Mouse (Mus musculus) lung, embryonic 16.5 days (tissue): Measurements from ENCODE around the gene Rnf169. TPM values are rescaled to one million over a fixed set of nuclear protein-coding genes. Genes with fewer than 3 reads are reported as not detected.
"Not testable (repeated sequence)": the region's sequence is repeated elsewhere in the genome, so short reads cannot be mapped to it uniquely, and the experiment has no call there.

Source experiments
- ATAC-seq: fragments of 200-750 bp; cut with Nextera tagmentation; 2 replicates; pipeline ENCODE4 v1.8.0; 2017; ENCODE audit warnings: low read depth, mild to moderate bottlenecking, moderate library complexity
- H3K27ac ChIP-seq: fragments of 300-500 bp; sonication (generic); 2 replicates; pipeline ENCODE4 v1.5.1; 2014; ENCODE audit warnings: mild to moderate bottlenecking, control low read depth, low read length
- H3K27me3 ChIP-seq: fragments of 300-500 bp; sonication (generic); 2 replicates; pipeline ENCODE4 v1.6.1; 2014; ENCODE audit warnings: low read depth, low read length, mixed read lengths; ENCODE audit not compliant: control insufficient read depth, insufficient read depth
- H3K36me3 ChIP-seq: fragments of 300-500 bp; sonication (generic); 2 replicates; pipeline ENCODE4 v1.6.1; 2014; ENCODE audit warnings: low read length; ENCODE audit not compliant: control insufficient read depth, insufficient read depth
- H3K4me1 ChIP-seq: fragments of 300-500 bp; sonication (generic); replicated peaks from 2 replicates; pipeline ENCODE4 v1.6.1; 2014; ENCODE audit warnings: low read length, mixed read lengths; ENCODE audit not compliant: control insufficient read depth, insufficient read depth
- H3K4me2 ChIP-seq: fragments of 300-500 bp; sonication (generic); 2 replicates; pipeline ENCODE4 v1.6.1; 2014; ENCODE audit warnings: low read depth, low read length, control low read depth
- H3K4me3 ChIP-seq: fragments of 300-500 bp; sonication (generic); 2 replicates; pipeline ENCODE4 v1.5.1; 2014; ENCODE audit warnings: mild to moderate bottlenecking, low read length, control low read depth
- H3K9ac ChIP-seq: fragments of 300-500 bp; sonication (generic); 2 replicates; pipeline ENCODE4 v1.6.1; 2014; ENCODE audit warnings: low read length, control low read depth
- H3K9me3 ChIP-seq: fragments of 300-500 bp; sonication (generic); 2 replicates; pipeline ENCODE4 v1.6.1; 2016; ENCODE audit warnings: low read length; ENCODE audit not compliant: control insufficient read depth
- WGBS: fragments of 180-500 bp; shearing (Covaris S2); extraction: QIAGEN DNeasy Blood & Tissue Kit; methylation state at CpG from one replicate; pipeline ENCODE4 v1.1.7; 2014; 5-methylcytosine and 5-hydroxymethylcytosine counted together
- polyA plus RNA-seq: library from polyadenylated mRNA; unstranded; fragments of >200 nt; fragmentation: Nextera tagmentation; extraction: Ambion mirVana; gene quantifications from 2 replicates; pipeline ENCODE4 v1.2.1, GENCODE M21; 2015

Gene Rnf169
- polyA plus RNA-seq, 1 experiment from 2014 or later, result 4.4 TPM

DNA sequence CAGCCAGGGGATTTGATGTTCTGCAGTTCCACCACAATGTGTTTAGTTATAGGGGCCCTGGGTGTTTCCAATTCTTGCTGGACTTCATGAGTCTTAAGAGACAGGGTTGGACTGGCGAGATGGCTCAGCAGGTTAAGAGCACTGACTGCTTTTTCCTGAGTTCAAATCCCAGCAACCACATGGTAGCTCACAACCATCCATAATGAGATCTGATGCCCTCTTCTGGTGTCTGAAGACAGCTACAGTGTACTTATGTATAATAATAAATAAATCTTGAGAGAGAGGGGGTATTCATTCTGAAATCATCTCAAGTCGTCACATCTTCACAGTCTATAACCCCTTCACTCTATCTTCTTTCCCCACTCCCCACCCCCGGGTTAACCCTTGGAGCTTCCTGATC is 7.3 kb downstream of the Rnf169 start:
- not testable (repeated sequence) for H3K9ac ChIP-seq, H3K27ac ChIP-seq, H3K9me3 ChIP-seq, H3K4me3 ChIP-seq, ATAC-seq, H3K27me3 ChIP-seq, H3K36me3 ChIP-seq, H3K4me2 ChIP-seq
- 84% methylated on average over 3 of the region's 3 CpGs for WGBS
- H3K4me1 ChIP-seq, result peaks cover 22% of the 10 kb centered on the region

- H3K4me3 ChIP-seq, result no peak overlapping the region
- H3K36me3 ChIP-seq, result no peaks in the 10 kb centered on the region
- no peaks in the 10 kb centered on the region for H3K9me3 ChIP-seq
- H3K9ac ChIP-seq, result no peak overlapping the region
- H3K27me3 ChIP-seq, result no peaks in the 10 kb centered on the region
- ATAC-seq, result no peak
- WGBS, result 55% methylated on average over 2 of the region's 2 CpGs
- H3K4me2 ChIP-seq, result no peak overlapping the region
- H3K27ac ChIP-seq, result no peak overlapping the region
- peaks cover 19% of the 10 kb centered on the region for H3K4me1 ChIP-seq
Measured at GRCm38 (mm10) chr7:99971926-99972325, 8.3 kb downstream of the Rnf169 start.

- Histone ChIP-seq H3K4me3 (no peak overlapping the region), H3K9me3 (no peaks in the 10 kb centered on the region), H3K4me1 (peaks cover 14% of the 10 kb centered on the region), H3K36me3 (no peaks in the 10 kb centered on the region), H3K4me2 (no peak overlapping the region), H3K9ac (no peak overlapping the region), H3K27ac (no peak overlapping the region), H3K27me3 (no peaks in the 10 kb centered on the region)
- WGBS, result 82% methylated on average over 4 of the region's 4 CpGs
- no peak for ATAC-seq
Measured at GRCm38 (mm10) chr7:99969151-99969550, 11.1 kb downstream of the Rnf169 start.

DNA sequence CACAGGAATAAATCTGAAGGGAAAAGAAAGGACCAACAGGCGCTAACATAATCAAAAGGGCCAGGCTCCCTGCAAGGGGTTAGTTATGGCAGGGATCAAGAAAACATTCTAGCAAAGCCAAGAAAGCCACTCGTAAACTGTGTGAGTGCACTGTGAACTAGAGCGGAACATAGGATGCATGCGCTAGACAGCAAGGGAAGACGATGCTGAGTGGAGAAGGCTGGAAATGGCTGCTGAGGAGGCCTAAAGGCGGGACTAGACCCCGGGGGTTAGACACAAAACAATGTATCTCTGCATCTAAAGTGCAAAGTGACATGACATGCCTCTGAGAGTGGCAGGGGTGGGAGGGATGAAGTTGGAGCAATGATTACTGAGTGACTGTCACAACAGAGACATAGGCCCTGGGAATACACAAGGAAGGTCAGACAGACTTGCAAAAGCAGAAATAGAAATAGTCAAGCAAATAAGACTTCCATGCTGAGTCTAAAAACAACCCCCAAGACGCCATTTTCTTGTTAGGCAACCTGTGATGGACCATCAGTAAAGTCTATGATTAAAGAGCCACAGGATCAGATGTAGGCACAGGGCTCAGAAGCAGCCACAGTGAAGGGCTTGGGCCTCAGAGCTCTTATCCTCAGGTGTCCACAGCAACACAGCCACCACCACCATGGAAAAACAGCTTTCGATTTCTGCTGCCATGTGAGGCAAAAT is 14.1 kb downstream of the Rnf169 start:
- no peak overlapping the region for H3K4me2 ChIP-seq
- no peaks in the 10 kb centered on the region for H3K36me3 ChIP-seq
- no peaks in the 10 kb centered on the region for H3K9me3 ChIP-seq
- 60% methylated on average over 9 of the region's 9 CpGs for WGBS
- ATAC-seq, result 0 out of 2 replicates have a peak, but pooled peaks have one; percentile 31
- H3K4me1 ChIP-seq, result peaks cover 26% of the 10 kb centered on the region
- H3K27ac ChIP-seq, result no peak overlapping the region
- no peaks in the 10 kb centered on the region for H3K27me3 ChIP-seq
- no peak overlapping the region for H3K4me3 ChIP-seq
- H3K9ac ChIP-seq, result no peak overlapping the region

DNA sequence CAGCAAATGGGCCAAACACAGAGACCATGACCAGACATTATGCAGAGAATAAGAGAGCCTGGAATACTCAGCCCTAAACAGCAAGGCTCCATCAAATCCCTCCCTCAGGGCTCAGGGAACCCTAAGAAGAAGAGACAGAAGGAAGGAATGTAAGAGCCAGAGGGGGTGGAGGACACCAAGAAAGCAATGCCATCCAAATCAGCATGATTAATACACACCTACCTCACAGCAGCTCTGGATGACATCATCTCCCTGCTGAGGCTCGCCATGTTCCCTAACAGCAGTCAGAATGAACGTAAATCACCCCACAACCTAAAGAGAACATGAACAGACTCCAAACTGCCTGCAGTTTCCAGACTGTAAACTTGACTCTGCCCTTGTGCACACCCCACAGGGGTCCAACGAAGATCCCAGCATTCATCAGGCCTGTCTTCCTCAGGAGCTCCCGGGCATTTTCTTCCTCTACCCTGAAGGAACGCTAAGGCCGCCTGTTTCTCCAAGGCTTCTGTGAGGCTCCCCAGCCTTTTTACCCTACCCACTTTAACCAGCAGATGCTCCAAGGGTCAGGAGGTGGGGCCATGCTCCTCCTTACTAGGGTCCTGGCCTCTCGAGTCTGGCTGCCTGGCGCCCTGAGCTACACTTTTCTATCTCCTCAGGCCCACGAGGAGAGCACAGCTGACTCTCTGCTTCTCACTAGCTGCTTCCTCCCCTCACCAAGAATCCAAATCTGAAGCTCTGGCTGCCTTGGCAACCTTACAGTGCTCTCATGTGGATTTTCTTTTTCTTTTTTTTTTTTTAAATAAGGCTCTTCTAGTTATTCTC is 15.0 kb downstream of the Rnf169 start:
- ATAC-seq, result peak; percentile 60; the same call in 1 of the 2 replicates
- Histone ChIP-seq H3K27ac (peak overlapping the region; percentile 56), H3K36me3 (no peaks in the 10 kb centered on the region), H3K4me1 (peaks cover 26% of the 10 kb centered on the region), H3K4me2 (no peak overlapping the region), H3K9me3 (no peaks in the 10 kb centered on the region), H3K27me3 (no peaks in the 10 kb centered on the region), H3K9ac (0 out of 2 replicates have a peak overlapping the region, but pooled peaks have one; percentile 15), H3K4me3 (no peak overlapping the region)
- WGBS, result 26% methylated on average over 9 of the region's 9 CpGs

DNA sequence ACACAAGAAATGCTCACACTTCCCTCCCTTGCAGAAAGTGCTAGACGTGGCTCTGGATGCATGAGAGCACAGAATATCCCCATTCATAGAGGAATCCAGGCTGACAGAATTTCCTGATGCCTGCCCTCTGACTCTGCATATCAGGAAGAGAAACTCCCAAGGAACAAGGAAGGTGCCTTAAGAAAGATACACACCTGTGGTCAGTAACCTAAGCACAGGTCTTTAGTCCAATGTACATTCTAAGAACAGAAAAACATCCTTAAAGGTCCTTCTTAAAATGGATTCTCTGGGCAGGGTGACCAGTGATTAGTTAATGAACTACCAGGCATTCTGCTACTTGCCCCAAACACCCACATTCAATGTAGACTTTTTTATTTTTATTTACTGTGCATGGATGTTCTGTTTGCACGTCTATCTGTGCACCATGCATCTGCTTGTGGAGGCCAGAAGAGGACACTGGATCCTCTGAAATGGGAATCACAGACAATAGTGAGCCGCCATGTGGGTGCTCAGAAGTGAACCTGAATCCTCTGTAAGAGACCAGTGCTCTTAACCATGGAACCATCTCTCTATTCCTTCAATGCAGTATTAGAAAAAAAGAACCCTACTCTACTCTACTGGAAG is 16.9 kb downstream of the Rnf169 start:
- H3K36me3 ChIP-seq, result no peaks in the 10 kb centered on the region
- no peak overlapping the region for H3K4me3 ChIP-seq
- ATAC-seq, result no peak
- H3K4me1 ChIP-seq, result peaks cover 26% of the 10 kb centered on the region
- H3K9me3 ChIP-seq, result no peaks in the 10 kb centered on the region
- H3K27ac ChIP-seq, result no peak overlapping the region
- no peak overlapping the region for H3K9ac ChIP-seq
- no peak overlapping the region for H3K4me2 ChIP-seq
- no peaks in the 10 kb centered on the region for H3K27me3 ChIP-seq
- WGBS, result 70% methylated on average over 3 of the region's 3 CpGs

GRCm38 (mm10) chr7:99962536-99963236 is 17.6 kb downstream of the Rnf169 start:
- H3K4me3 ChIP-seq, result no peak overlapping the region
- no peaks in the 10 kb centered on the region for H3K27me3 ChIP-seq
- H3K4me2 ChIP-seq, result no peak overlapping the region
- peaks cover 26% of the 10 kb centered on the region for H3K4me1 ChIP-seq
- H3K9me3 ChIP-seq, result no peaks in the 10 kb centered on the region
- H3K9ac ChIP-seq, result no peak overlapping the region
- 44% methylated on average over 8 of the region's 8 CpGs for WGBS
- no peaks in the 10 kb centered on the region for H3K36me3 ChIP-seq
- peak overlapping the region; percentile 53; the same call in 1 of the 2 replicates for H3K27ac ChIP-seq
- no peak for ATAC-seq

GRCm38 (mm10) chr7:99961518-99961917 is 18.7 kb downstream of the Rnf169 start:
- ATAC-seq, result no peak
- Histone ChIP-seq H3K9me3 (no peaks in the 10 kb centered on the region), H3K9ac (no peak overlapping the region), H3K27ac (no peak overlapping the region), H3K4me3 (no peak overlapping the region), H3K4me1 (peaks cover 26% of the 10 kb centered on the region), H3K27me3 (no peaks in the 10 kb centered on the region), H3K4me2 (no peak overlapping the region), H3K36me3 (no peaks in the 10 kb centered on the region)
- WGBS, result 80% methylated on average over 2 of the region's 2 CpGs

DNA sequence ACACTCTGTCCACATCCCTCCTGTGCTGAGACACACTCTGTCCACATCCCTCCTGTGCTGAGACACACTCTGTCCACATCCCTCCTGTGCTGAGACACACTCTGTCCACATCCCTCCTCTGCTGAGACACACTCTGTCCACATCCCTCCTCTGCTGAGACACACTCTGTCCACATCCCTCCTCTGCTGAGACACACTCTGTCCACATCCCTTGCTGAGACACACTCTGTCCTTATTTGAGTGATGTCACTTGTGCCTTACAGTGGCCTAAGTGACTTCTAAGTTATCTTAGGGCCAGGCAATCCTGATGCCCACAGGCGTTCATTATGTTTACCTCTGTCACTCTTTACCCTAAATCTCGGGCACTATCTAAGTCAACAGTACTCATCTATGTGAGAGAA is 19.7 kb downstream of the Rnf169 start:
- H3K27me3 ChIP-seq, H3K4me3 ChIP-seq, H3K9me3 ChIP-seq, H3K9ac ChIP-seq, H3K4me2 ChIP-seq, H3K27ac ChIP-seq, ATAC-seq, H3K36me3 ChIP-seq: not testable (repeated sequence)
- peaks cover 21% of the 10 kb centered on the region for H3K4me1 ChIP-seq
- 40% methylated on average over 2 of the region's 2 CpGs for WGBS
